Mouse (Mus musculus): Measurements from ENCODE around the gene Rnft2. TPM values are rescaled to one million over a fixed set of nuclear protein-coding genes. Genes with fewer than 3 reads are reported as not detected.
A peak's percentile ranks its signal among the peaks of the same experiment; 100 is the strongest.

Rnft2 gene
- polyA plus RNA-seq, 1 experiment from 2014 or later = 4.3 TPM

DNA sequence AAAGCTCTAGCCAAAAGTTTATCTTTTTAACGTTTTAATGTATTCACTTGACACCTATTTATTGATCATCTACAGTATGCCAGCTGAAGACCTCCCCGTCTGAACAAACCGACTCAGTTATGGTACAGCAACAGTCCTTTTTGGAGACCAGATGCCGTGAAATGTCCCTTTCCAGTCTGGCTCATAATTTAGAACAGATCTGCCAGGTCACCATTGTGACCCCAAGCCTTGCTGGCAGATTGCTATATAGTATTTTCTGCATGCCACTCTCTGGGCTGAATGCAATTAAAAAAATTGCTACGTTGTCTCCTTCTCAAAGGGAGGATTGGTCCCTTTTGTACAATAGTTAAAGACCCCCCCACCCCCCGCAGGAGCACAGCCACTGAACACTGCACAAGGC lies 56.6 kb downstream of the Rnft2 start:
- Histone ChIP-seq H3K4me2 (ENCODE audit: low read depth, low read length) (no peak overlapping the region), H3K36me3 (replicated peaks; ENCODE audit: control insufficient read depth, insufficient read depth, low read depth, low read length) (no peaks in the 10 kb centered on the region), H3K9ac (replicated peaks; ENCODE audit: low read length) (no peak overlapping the region), H3K27ac (replicated peaks; ENCODE audit: low read depth, low read length) (no peak overlapping the region), H3K27me3 (ENCODE audit: control insufficient read depth, insufficient read depth, low read length) (no peaks in the 10 kb centered on the region), H3K4me3 (ENCODE audit: low read depth, low read length) (no peak overlapping the region), H3K9me3 (replicated peaks; ENCODE audit: control insufficient read depth, low read length) (no peaks in the 10 kb centered on the region), H3K4me1 (ENCODE audit: control insufficient read depth, insufficient read depth, low read length) (peaks cover 3% of the 10 kb centered on the region; the same call in 1 of the 2 replicates)
- WGBS = 26% methylated on average over 6 of the region's 6 CpGs
- ATAC-seq (replicated peaks; ENCODE audit: insufficient number of reproducible peaks, low FRiP score, low TSS enrichment, low read depth) (no peak), DNase-seq (ENCODE audit: low spot score) (peak; percentile 75)

DNA sequence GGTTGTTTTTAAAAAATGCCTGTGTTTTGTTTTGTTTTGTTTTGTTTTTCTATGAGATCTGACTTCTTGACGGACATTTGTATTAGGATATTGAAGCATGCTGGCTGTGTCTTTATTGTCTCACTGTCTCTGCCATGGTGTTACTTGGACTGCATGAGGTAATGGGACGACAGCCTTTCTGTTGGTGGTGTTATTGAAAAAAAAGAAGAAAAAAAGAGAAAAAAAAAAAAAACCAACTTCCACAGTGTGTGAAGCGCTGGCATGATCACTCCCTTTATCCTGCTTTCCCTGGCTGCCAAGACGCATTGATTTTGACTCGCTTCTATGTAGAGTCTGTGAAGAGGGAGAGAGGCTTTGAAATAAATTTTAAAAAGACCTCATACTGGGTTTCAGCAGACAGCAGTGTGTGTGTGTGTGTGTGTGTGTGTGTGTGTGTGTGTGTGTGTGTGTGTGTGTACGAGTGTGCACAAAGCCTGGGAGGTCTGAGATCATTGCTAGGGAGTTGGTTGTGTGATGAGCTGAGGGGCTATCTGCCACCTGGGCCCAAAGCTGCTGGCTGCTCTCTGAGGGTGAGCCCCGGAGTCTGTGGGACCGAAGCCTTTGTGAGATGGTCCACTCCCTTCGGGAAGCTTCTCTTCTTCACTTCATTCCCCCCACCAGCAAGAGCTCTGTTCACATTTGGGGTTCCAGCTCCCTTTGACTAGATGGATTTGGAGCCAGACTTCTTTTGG lies 57.8 kb downstream of the Rnft2 start:
- ATAC-seq (replicated peaks; ENCODE audit: insufficient number of reproducible peaks, low FRiP score, low TSS enrichment, low read depth) (no peak), DNase-seq (ENCODE audit: low spot score) (no peak)
- 80% methylated on average over 9 of the region's 9 CpGs for WGBS
- no peak overlapping the region for H3K9ac ChIP-seq (replicated peaks; ENCODE audit: low read length)
- no peaks in the 10 kb centered on the region for H3K9me3 ChIP-seq (replicated peaks; ENCODE audit: control insufficient read depth, low read length)
- no peaks in the 10 kb centered on the region for H3K36me3 ChIP-seq (replicated peaks; ENCODE audit: control insufficient read depth, insufficient read depth, low read depth, low read length)
- H3K4me1 ChIP-seq (ENCODE audit: control insufficient read depth, insufficient read depth, low read length) = peaks cover 3% of the 10 kb centered on the region; the same call in 1 of the 2 replicates
- no peaks in the 10 kb centered on the region for H3K27me3 ChIP-seq (ENCODE audit: control insufficient read depth, insufficient read depth, low read length)
- no peak overlapping the region for H3K4me3 ChIP-seq (ENCODE audit: low read depth, low read length)
- H3K4me2 ChIP-seq (ENCODE audit: low read depth, low read length) = no peak overlapping the region
- H3K27ac ChIP-seq (replicated peaks; ENCODE audit: low read depth, low read length) = no peak overlapping the region

DNA sequence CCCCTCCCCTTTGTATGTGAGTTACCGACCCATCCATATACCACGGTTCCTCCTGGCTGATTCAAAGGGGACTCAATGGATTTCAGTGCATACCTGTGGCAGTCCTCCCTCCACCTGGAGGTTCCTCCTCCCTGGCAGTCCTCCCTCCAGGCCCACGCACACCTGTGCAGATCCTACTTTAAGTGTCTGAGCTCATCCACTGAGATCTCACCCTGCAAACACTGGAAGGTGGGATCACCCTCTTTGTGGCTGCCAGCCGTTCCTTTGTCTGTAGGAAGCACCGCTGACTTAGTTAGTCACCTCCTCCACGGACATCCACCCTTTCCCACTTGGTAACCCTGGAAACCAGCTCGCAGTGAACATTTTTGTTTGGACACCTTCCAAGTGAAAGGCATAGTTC lies 67.3 kb downstream of the Rnft2 start:
- no peaks in the 10 kb centered on the region; the same call in none of the 2 replicates for H3K4me1 ChIP-seq (ENCODE audit: control insufficient read depth, insufficient read depth, low read length)
- H3K27ac ChIP-seq (replicated peaks; ENCODE audit: low read depth, low read length) = no peak overlapping the region
- ATAC-seq (replicated peaks; ENCODE audit: insufficient number of reproducible peaks, low FRiP score, low TSS enrichment, low read depth) = no peak
- no peaks in the 10 kb centered on the region for H3K36me3 ChIP-seq (replicated peaks; ENCODE audit: control insufficient read depth, insufficient read depth, low read depth, low read length)
- DNase-seq (ENCODE audit: low spot score) = no peak
- H3K4me3 ChIP-seq (ENCODE audit: low read depth, low read length) = no peak overlapping the region
- no peak overlapping the region for H3K9ac ChIP-seq (replicated peaks; ENCODE audit: low read length)
- no peaks in the 10 kb centered on the region for H3K9me3 ChIP-seq (replicated peaks; ENCODE audit: control insufficient read depth, low read length)
- H3K27me3 ChIP-seq (ENCODE audit: control insufficient read depth, insufficient read depth, low read length) = peaks cover 17% of the 10 kb centered on the region
- H3K4me2 ChIP-seq (ENCODE audit: low read depth, low read length) = no peak overlapping the region
- WGBS = 78% methylated on average over 7 of the region's 7 CpGs

DNA sequence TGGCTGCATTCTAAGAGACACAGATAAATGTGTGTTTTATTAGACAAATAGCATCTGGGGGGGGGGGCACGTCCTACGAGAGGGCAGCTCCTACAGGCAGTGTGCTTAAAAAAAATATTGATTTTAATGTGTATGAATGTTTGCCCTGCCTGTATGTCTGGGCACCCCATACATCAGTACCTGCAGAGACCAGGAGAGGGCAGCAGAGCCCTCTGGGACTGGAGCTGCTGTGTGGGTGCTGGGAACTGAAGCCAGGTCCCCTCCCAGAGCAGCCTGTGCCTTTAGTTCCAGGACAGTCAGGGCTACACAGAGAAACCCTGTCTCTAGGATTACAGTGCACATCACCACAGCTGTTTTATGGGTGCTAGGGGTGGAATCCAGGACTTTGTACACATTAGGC lies 69.8 kb downstream of the Rnft2 start:
- Histone ChIP-seq H3K27me3 (ENCODE audit: control insufficient read depth, insufficient read depth, low read length) (peaks cover 40% of the 10 kb centered on the region), H3K4me1 (ENCODE audit: control insufficient read depth, insufficient read depth, low read length) (peaks cover 4% of the 10 kb centered on the region), H3K4me3 (ENCODE audit: low read depth, low read length) (no peak overlapping the region), H3K9me3 (replicated peaks; ENCODE audit: control insufficient read depth, low read length) (no peaks in the 10 kb centered on the region), H3K4me2 (ENCODE audit: low read depth, low read length) (no peak overlapping the region), H3K36me3 (replicated peaks; ENCODE audit: control insufficient read depth, insufficient read depth, low read depth, low read length) (no peaks in the 10 kb centered on the region), H3K27ac (replicated peaks; ENCODE audit: low read depth, low read length) (no peak overlapping the region), H3K9ac (replicated peaks; ENCODE audit: low read length) (no peak overlapping the region)
- no peak for ATAC-seq (replicated peaks; ENCODE audit: insufficient number of reproducible peaks, low FRiP score, low TSS enrichment, low read depth)
- 23% methylated on average over 2 of the region's 2 CpGs for WGBS
- DNase-seq (ENCODE audit: low spot score) = no peak

DNA sequence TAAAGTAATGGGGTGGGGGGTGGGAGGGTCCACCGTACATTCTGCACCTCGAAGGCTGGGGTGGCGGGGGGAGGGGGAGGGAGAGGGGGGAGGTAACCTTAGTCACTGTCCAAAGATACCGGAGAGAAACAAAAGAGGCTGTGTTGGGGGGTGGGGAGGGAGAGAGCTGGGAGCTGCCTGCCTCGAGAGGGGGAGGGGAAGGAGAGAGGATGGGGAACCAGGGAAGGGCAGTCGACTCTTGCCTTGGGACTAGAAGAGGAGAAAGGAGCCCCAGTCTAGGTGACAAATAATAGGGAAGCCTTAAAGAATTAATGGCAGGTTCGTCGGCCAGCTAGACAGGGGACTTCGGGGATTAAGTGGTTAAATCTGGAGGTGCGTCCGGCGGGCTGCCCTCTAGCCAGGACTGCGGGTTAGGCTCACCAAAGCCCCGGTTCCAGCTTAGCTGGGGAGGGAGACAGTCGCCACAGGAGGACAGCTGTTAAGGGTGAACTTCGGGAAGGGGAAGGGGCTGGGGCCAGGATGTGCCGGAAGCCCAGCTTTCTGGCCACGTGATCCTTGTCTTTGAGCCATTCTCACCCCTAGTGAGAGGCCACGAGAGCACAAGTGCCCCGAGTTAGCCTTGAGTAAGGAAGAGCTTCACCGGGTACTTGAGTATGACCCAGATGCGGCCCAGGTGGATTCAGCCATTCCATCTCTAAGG lies 70.5 kb downstream of the Rnft2 start:
- no peaks in the 10 kb centered on the region for H3K9me3 ChIP-seq (replicated peaks; ENCODE audit: control insufficient read depth, low read length)

DNA sequence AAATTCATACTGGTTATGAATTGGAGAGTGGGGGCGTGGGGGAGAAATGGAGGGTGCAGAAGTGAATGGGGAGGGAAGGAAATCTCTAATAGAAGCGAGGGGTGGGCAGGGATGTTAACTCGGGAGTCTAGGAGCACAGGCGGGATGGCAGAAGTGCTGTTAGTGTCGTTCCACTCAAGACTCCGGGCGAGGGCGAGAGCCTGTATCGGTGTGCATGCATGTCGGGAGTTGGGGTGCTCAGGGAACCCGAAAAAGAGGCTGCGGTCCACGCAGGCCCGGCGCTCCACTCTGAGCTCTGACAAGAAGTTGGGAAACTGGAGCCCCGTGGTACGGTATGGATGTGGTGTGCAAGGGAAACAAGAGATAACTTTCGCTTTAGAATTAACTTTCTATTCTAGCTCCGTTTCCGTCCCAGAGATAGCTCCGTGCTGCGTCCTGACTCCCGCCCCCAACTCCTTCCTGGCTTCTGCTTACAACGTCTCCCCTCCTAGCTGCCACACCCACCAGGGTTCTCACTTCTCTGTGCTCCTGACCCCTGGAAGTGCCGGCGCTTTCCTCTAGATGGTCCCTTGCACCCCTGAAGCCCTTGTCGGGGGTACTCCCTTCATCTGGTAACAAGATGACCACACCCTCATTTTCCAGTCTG lies 72.7 kb downstream of the Rnft2 start:
- Histone ChIP-seq H3K27ac (replicated peaks; ENCODE audit: low read depth, low read length) (no peak overlapping the region), H3K9me3 (replicated peaks; ENCODE audit: control insufficient read depth, low read length) (no peaks in the 10 kb centered on the region), H3K4me1 (ENCODE audit: control insufficient read depth, insufficient read depth, low read length) (peaks cover 7% of the 10 kb centered on the region), H3K4me2 (ENCODE audit: low read depth, low read length) (peak overlapping the region; percentile 16), H3K9ac (replicated peaks; ENCODE audit: low read length) (no peak overlapping the region), H3K36me3 (replicated peaks; ENCODE audit: control insufficient read depth, insufficient read depth, low read depth, low read length) (no peaks in the 10 kb centered on the region), H3K4me3 (ENCODE audit: low read depth, low read length) (peak overlapping the region; percentile 21), H3K27me3 (ENCODE audit: control insufficient read depth, insufficient read depth, low read length) (peaks cover 62% of the 10 kb centered on the region)
- WGBS = under 1% methylated on average over 27 of the region's 27 CpGs
- ATAC-seq (replicated peaks; ENCODE audit: insufficient number of reproducible peaks, low FRiP score, low TSS enrichment, low read depth) (no peak), DNase-seq (ENCODE audit: low spot score) (peak; percentile 18)

More for the DNA sequence above, 70.5 kb downstream of the Rnft2 start:
- Histone ChIP-seq H3K4me3 (ENCODE audit: low read depth, low read length) (peak overlapping the region; percentile 19; the same call in 1 of the 2 replicates), H3K27me3 (ENCODE audit: control insufficient read depth, insufficient read depth, low read length) (peaks cover 46% of the 10 kb centered on the region), H3K36me3 (replicated peaks; ENCODE audit: control insufficient read depth, insufficient read depth, low read depth, low read length) (no peaks in the 10 kb centered on the region), H3K9ac (replicated peaks; ENCODE audit: low read length) (peak overlapping the region; percentile 4; the same call in 1 of the 2 replicates), H3K4me1 (ENCODE audit: control insufficient read depth, insufficient read depth, low read length) (peaks cover 4% of the 10 kb centered on the region), H3K27ac (replicated peaks; ENCODE audit: low read depth, low read length) (no peak overlapping the region), H3K4me2 (ENCODE audit: low read depth, low read length) (peak overlapping the region; percentile 31)
- WGBS = 0% methylated on average over 20 of the region's 22 CpGs
- ATAC-seq (replicated peaks; ENCODE audit: insufficient number of reproducible peaks, low FRiP score, low TSS enrichment, low read depth) (no peak; the same call in 1 of the 2 replicates), DNase-seq (ENCODE audit: low spot score) (peak; percentile 52)

DNA sequence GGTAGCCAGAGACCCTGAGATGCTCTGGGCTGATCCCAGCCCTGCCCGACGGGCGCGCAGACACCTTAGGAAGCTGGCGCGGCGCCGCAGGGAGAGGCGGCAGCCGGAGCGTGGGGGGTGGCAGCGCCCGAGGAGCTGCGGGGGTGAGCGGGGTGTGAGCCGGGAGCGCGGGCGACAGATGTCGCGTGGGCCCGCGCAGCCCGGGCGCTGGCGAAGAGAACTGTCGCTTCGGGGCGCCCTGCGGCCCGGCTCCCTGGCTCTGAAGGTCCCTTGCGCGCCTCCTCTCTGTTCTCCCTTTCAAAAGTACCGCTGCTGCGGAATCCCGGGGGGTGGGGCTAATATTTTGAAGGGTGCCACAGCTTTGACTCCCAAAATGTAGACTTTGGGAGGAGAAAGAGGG lies 73.3 kb downstream of the Rnft2 start:
- no peak for DNase-seq (ENCODE audit: low spot score)
- 1% methylated on average over 36 of the region's 36 CpGs for WGBS

More for the DNA sequence above, 73.3 kb downstream of the Rnft2 start:
- H3K9me3 ChIP-seq (replicated peaks; ENCODE audit: control insufficient read depth, low read length) = no peaks in the 10 kb centered on the region
- no peak overlapping the region for H3K27ac ChIP-seq (replicated peaks; ENCODE audit: low read depth, low read length)
- no peaks in the 10 kb centered on the region for H3K36me3 ChIP-seq (replicated peaks; ENCODE audit: control insufficient read depth, insufficient read depth, low read depth, low read length)
- ATAC-seq (replicated peaks; ENCODE audit: insufficient number of reproducible peaks, low FRiP score, low TSS enrichment, low read depth) = no peak
- H3K4me3 ChIP-seq (ENCODE audit: low read depth, low read length) = peak overlapping the region; percentile 21
- H3K9ac ChIP-seq (replicated peaks; ENCODE audit: low read length) = no peak overlapping the region; the same call in 1 of the 2 replicates
- H3K27me3 ChIP-seq (ENCODE audit: control insufficient read depth, insufficient read depth, low read length) = peaks cover 62% of the 10 kb centered on the region
- peaks cover 7% of the 10 kb centered on the region for H3K4me1 ChIP-seq (ENCODE audit: control insufficient read depth, insufficient read depth, low read length)
- H3K4me2 ChIP-seq (ENCODE audit: low read depth, low read length) = peak overlapping the region; percentile 41
